Mouse (Mus musculus) limb, embryonic 13.5 days (tissue): ENCODE measurements around the gene Matn1. TPM values are rescaled to one million over a fixed set of nuclear protein-coding genes. Genes with fewer than 3 reads are reported as not detected.

Source experiments
- ATAC-seq: fragments of 200-750 bp; cut with Nextera tagmentation; 2 replicates; pipeline ENCODE4 v1.8.0; 2017; ENCODE audit warnings: low read depth, moderate number of reproducible peaks, moderate TSS enrichment; ENCODE audit not compliant: low FRiP score
- H3K27ac ChIP-seq: fragments of 300-500 bp; sonication (generic); 2 replicates; pipeline ENCODE4 v1.5.1; 2015; ENCODE audit warnings: inconsistent platforms, mild to moderate bottlenecking, moderate library complexity
- H3K27me3 ChIP-seq: fragments of 300-500 bp; sonication (generic); 2 replicates; pipeline ENCODE4 v1.6.1; 2015; ENCODE audit warnings: mild to moderate bottlenecking, inconsistent platforms
- H3K36me3 ChIP-seq: fragments of 300-500 bp; sonication (generic); 2 replicates; pipeline ENCODE4 v1.6.1; 2015; ENCODE audit warnings: inconsistent platforms, mild to moderate bottlenecking, moderate library complexity
- H3K4me1 ChIP-seq: fragments of 300-500 bp; sonication (generic); 2 replicates; pipeline ENCODE4 v1.6.1; 2015; ENCODE audit warnings: inconsistent platforms
- H3K4me2 ChIP-seq: fragments of 300-500 bp; sonication (generic); replicated peaks from 2 replicates; pipeline ENCODE4 v1.6.1; 2015; ENCODE audit warnings: inconsistent platforms, mild to moderate bottlenecking, moderate library complexity
- H3K4me3 ChIP-seq: fragments of 300-500 bp; sonication (generic); 2 replicates; pipeline ENCODE4 v1.5.1; 2015; ENCODE audit warnings: moderate library complexity, mild to moderate bottlenecking, inconsistent platforms
- H3K9ac ChIP-seq: fragments of 300-500 bp; sonication (generic); 2 replicates; pipeline ENCODE4 v1.6.1; 2015; ENCODE audit warnings: mild to moderate bottlenecking, inconsistent platforms
- H3K9me3 ChIP-seq: fragments of 300-500 bp; sonication (generic); 2 replicates; pipeline ENCODE4 v1.6.1; 2016; ENCODE audit warnings: inconsistent platforms
- WGBS: fragments of 180-500 bp; shearing (Covaris S2); methylation state at CpG from one replicate; pipeline ENCODE4 v1.1.7; 2015; 5-methylcytosine and 5-hydroxymethylcytosine counted together
- polyA plus RNA-seq: library from polyadenylated mRNA; unstranded; fragments of >200 nt; fragmentation: Nextera tagmentation; extraction: Ambion mirVana; gene quantifications from 2 replicates; pipeline ENCODE4 v1.2.1, GENCODE M21; 2015

Gene Matn1
- polyA plus RNA-seq, 1 experiment from 2014 or later: 119 TPM

- 69% methylated on average over 9 of the region's 9 CpGs for WGBS
- ATAC-seq: no peak
- H3K27ac ChIP-seq: no peak overlapping the region
These were observed 24.3 kb upstream of the Matn1 start for GRCm38 (mm10) chr4:130919750-130920356.

DNA sequence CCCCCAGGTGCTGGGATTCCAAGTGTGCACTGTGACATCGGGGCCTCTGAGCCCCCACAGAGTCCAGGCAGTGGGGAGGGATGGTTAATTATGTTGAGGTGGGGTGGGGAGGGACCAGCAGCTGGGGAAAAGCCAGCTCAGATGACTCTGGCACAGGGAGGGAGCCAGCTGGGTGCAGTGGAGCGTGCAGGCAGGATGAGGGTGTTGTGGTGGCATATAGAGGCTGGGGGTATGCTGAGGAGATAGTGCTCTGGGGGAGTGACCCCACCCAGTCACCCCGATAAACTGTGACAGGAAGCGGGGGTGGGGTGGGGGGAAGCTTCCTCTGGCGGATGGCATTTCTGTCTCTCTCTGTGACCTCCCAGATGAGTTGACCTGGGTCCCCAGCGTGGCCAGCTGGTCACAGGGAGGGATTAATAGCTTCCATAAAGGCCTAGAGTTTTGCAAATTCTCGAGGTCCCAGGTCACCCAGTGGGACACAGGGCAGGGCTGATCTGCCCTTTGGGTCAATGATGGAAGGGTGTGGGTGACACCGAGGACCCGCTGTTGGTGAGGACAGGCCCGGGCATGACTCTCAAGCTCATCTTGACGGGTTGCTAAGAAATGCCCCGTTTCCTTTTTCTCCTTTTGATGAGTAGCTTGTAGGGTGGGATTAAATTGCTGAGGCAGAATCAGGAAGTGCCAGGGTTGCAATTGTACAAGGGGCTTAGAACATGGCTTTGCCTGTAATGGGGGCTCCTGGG lies 23.1 kb upstream of the Matn1 start:
- no peaks in the 10 kb centered on the region for H3K9me3 ChIP-seq
- no peak overlapping the region for H3K4me2 ChIP-seq
- ATAC-seq: no peak
- no peaks in the 10 kb centered on the region for H3K36me3 ChIP-seq
- peaks cover 8% of the 10 kb centered on the region for H3K4me1 ChIP-seq
- H3K27me3 ChIP-seq: no peaks in the 10 kb centered on the region
- no peak overlapping the region for H3K27ac ChIP-seq
- H3K9ac ChIP-seq: 0 out of 2 replicates have a peak overlapping the region, but pooled peaks have one; percentile 19
- no peak overlapping the region for H3K4me3 ChIP-seq
- WGBS: 45% methylated on average over 12 of the region's 12 CpGs

More at GRCm38 (mm10) chr4:130919750-130920356, 24.3 kb upstream of the Matn1 start:
- no peaks in the 10 kb centered on the region for H3K9me3 ChIP-seq
- H3K9ac ChIP-seq: no peak overlapping the region
- no peak overlapping the region for H3K4me2 ChIP-seq
- H3K4me3 ChIP-seq: no peak overlapping the region
- H3K27me3 ChIP-seq: no peaks in the 10 kb centered on the region
- H3K4me1 ChIP-seq: peaks cover 17% of the 10 kb centered on the region
- H3K36me3 ChIP-seq: no peaks in the 10 kb centered on the region

GRCm38 (mm10) chr4:130921986-130922385 lies 22.2 kb upstream of the Matn1 start:
- 70% methylated on average over 10 of the region's 10 CpGs for WGBS

DNA sequence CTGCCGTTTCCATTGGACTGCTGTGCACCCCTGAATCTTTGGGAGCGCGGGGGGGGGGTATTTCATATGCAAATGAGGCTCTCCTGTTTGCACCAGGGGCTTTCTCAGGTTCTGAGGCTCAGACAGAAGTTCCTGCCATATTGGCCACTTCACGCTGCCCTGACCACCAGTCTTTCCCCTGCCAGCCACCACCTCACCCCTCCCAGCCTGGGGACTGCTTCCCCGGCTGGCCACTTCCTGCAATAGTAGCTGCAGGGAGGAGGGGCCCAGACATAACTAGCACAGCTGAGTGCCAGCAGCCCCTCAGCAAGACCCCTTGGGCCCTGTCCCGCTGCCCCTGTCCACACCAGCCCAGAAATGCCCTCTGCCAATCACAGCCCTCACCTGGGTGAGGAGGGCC lies 17.9 kb upstream of the Matn1 start:
- WGBS: 59% methylated on average over 6 of the region's 6 CpGs
- no peak for ATAC-seq

More at GRCm38 (mm10) chr4:130921986-130922385, 22.2 kb upstream of the Matn1 start:
- H3K27me3 ChIP-seq: no peaks in the 10 kb centered on the region
- H3K9ac ChIP-seq: no peak overlapping the region
- no peak for ATAC-seq
- no peaks in the 10 kb centered on the region for H3K9me3 ChIP-seq
- no peak overlapping the region for H3K4me2 ChIP-seq
- H3K4me1 ChIP-seq: peaks cover 8% of the 10 kb centered on the region
- no peaks in the 10 kb centered on the region for H3K36me3 ChIP-seq
- no peak overlapping the region for H3K4me3 ChIP-seq
- H3K27ac ChIP-seq: no peak overlapping the region

DNA sequence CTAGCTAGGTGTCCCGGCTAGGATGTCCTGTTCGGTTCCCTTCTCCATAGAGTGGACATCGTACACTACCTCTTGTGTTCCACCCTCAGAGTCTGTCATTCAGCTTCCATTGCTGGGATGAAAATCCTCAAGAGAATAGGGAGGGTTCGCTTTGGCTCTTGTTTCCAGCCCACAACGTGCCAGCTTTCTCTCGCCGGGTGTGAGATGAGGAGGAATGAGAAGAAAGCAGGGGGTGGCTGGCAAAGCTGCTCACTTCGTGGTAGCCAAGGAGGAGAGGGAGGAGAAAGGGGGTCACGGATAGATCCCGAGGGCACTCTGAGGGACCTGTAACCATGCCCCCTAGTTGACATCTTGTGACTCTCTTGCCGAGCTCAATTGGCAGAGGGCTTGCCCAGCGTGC lies 16.4 kb upstream of the Matn1 start:
- H3K4me1 ChIP-seq: no peaks in the 10 kb centered on the region
- H3K36me3 ChIP-seq: no peaks in the 10 kb centered on the region
- H3K27ac ChIP-seq: no peak overlapping the region
- 92% methylated on average over 12 of the region's 12 CpGs for WGBS
- no peaks in the 10 kb centered on the region for H3K9me3 ChIP-seq
- no peak overlapping the region for H3K4me2 ChIP-seq
- ATAC-seq: no peak
- no peak overlapping the region for H3K9ac ChIP-seq
- H3K4me3 ChIP-seq: no peak overlapping the region
- no peaks in the 10 kb centered on the region for H3K27me3 ChIP-seq

More for the DNA sequence above, 17.9 kb upstream of the Matn1 start:
- Histone ChIP-seq H3K27ac (no peak overlapping the region), H3K4me2 (no peak overlapping the region), H3K9me3 (no peaks in the 10 kb centered on the region), H3K4me3 (no peak overlapping the region), H3K27me3 (no peaks in the 10 kb centered on the region), H3K36me3 (no peaks in the 10 kb centered on the region), H3K4me1 (no peaks in the 10 kb centered on the region), H3K9ac (no peak overlapping the region)

- WGBS: 40% methylated on average over 14 of the region's 14 CpGs
- Histone ChIP-seq H3K9me3 (no peaks in the 10 kb centered on the region), H3K4me2 (no peak overlapping the region; the same call in 1 of the 2 replicates), H3K36me3 (no peaks in the 10 kb centered on the region), H3K27ac (peak overlapping the region; percentile 55; the same call in 1 of the 2 replicates), H3K4me3 (no peak overlapping the region), H3K27me3 (no peaks in the 10 kb centered on the region), H3K4me1 (peaks cover 42% of the 10 kb centered on the region), H3K9ac (no peak overlapping the region)
- ATAC-seq: no peak
These were observed 1.5 kb upstream of the Matn1 start for GRCm38 (mm10) chr4:130942644-130943043.

DNA sequence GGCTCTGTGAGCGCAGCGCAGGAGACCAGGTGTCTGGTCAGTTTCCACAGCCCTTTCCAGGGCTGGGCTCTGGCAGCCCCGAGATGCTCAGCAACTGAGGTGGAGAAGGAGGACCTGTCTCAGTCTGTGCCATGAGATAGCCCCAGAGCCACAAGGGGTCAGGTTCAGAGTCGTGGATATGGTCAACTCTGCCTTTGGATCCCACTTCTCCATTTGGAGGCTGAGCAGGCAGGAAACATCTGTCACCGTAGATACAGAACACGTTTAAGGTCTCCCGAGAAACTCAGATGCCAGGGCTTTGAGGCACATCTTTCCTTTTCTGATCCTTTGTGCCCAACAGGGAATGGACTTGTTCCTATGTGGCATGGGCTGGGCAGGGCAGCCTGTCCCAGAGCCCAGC lies 594 bp downstream of the Matn1 start:
- Histone ChIP-seq H3K4me1 (peaks cover 27% of the 10 kb centered on the region), H3K27ac (no peak overlapping the region), H3K27me3 (no peaks in the 10 kb centered on the region), H3K4me3 (peak overlapping the region; percentile 23), H3K4me2 (peak overlapping the region; percentile 46), H3K9ac (peak overlapping the region; percentile 40), H3K36me3 (no peaks in the 10 kb centered on the region), H3K9me3 (no peaks in the 10 kb centered on the region)
- WGBS: 75% methylated on average over 7 of the region's 7 CpGs
- ATAC-seq: no peak

DNA sequence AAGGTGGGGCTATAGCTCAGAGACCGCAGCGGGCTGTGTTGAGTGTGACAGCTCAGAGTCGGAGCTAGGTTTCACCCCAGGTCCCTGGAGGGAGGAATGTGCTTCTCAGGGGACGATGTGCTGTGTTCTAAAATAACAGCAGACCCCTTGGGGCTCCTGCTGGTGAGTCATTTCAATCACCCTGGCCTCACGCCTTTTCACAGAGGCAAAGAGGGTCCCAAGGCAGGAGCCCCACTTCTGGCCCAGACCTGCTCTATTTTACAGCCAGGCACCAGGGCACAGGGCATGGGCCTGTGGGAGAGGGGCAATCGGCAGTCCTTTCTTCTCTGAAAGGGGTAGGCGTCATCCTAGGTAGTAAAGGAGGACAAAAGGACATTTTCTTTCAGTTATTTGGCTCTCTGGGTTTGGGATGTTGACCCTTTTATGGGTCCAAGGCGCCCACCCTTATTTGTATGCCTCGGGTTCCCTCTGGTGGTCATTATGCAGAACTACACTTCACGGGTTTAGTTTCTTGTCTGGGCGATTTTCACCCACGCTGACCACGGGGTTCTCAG lies 3.0 kb downstream of the Matn1 start:
- H3K36me3 ChIP-seq: no peaks in the 10 kb centered on the region
- ATAC-seq: no peak
- H3K9ac ChIP-seq: 0 out of 2 replicates have a peak overlapping the region, but pooled peaks have one; percentile 43
- peaks cover 15% of the 10 kb centered on the region for H3K4me1 ChIP-seq
- H3K9me3 ChIP-seq: no peaks in the 10 kb centered on the region
- 23% methylated on average over 13 of the region's 13 CpGs for WGBS
- H3K4me2 ChIP-seq: peak overlapping the region; percentile 46
- H3K27me3 ChIP-seq: 0 out of 2 replicates have a peak, but pooled peaks cover 3% of the 10 kb centered on the region
- no peak overlapping the region for H3K27ac ChIP-seq
- peak overlapping the region; percentile 23 for H3K4me3 ChIP-seq

DNA sequence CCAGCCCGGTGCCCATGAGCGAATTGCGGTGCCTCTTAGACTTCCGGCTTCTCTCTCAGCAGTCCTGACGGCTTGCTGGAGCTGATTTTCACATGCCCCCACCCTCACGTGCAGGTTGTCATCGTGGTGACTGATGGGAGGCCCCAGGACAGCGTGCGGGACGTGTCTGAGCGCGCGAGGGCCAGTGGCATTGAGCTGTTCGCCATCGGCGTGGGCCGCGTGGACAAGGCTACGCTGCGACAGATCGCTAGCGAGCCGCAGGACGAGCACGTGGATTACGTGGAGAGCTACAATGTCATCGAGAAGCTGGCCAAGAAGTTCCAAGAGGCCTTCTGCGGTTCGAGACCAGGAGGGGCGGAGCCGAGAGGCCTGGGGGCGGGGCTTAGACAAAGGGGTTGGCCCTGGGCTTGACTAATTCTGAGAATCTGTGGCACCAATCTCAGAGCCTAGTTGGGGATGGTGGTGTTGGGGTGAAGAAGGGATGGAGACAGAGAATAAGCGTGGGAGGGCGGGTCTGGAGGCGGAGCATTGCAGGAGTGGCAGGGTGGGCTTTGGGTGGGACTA lies 5.7 kb downstream of the Matn1 start:
- Histone ChIP-seq H3K9ac (no peak overlapping the region), H3K4me3 (no peak overlapping the region), H3K4me1 (peaks cover 5% of the 10 kb centered on the region), H3K27ac (no peak overlapping the region), H3K4me2 (no peak overlapping the region), H3K36me3 (no peaks in the 10 kb centered on the region), H3K27me3 (0 out of 2 replicates have a peak, but pooled peaks cover 3% of the 10 kb centered on the region), H3K9me3 (no peaks in the 10 kb centered on the region)
- WGBS: 81% methylated on average over 35 of the region's 35 CpGs
- no peak for ATAC-seq

DNA sequence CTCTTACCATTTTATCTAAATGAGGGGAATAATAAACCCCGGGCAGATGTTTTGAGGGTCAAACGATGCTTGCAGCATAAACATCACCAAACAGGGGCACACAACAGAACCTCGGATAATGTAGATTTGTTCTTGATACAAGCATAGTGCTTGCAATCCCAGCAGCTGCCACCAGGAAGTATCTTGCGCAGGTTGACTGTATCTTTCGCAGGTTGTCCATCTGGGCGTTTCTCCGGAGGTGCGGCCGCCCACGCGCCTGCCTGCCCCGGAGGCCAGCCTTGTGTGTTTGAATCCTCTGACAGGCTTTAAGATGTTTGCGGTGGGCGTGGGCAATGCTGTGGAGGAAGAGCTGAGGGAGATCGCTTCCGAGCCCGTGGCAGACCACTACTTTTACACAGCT lies 8.3 kb downstream of the Matn1 start:
- WGBS: 43% methylated on average over 17 of the region's 17 CpGs
- Histone ChIP-seq H3K27me3 (0 out of 2 replicates have a peak, but pooled peaks cover 5% of the 10 kb centered on the region), H3K9ac (no peak overlapping the region), H3K4me3 (no peak overlapping the region), H3K27ac (no peak overlapping the region), H3K9me3 (no peaks in the 10 kb centered on the region), H3K4me2 (no peak overlapping the region), H3K36me3 (no peaks in the 10 kb centered on the region), H3K4me1 (no peaks in the 10 kb centered on the region)
- no peak for ATAC-seq

- no peak overlapping the region for H3K27ac ChIP-seq
- no peak overlapping the region for H3K4me3 ChIP-seq
- WGBS: 83% methylated on average over 10 of the region's 10 CpGs
- no peaks in the 10 kb centered on the region for H3K9me3 ChIP-seq
- no peak overlapping the region for H3K4me2 ChIP-seq
- H3K9ac ChIP-seq: no peak overlapping the region
- 0 out of 2 replicates have a peak, but pooled peaks cover 12% of the 10 kb centered on the region for H3K27me3 ChIP-seq
- no peak for ATAC-seq
- H3K36me3 ChIP-seq: no peaks in the 10 kb centered on the region
- no peaks in the 10 kb centered on the region for H3K4me1 ChIP-seq
These were observed 13.0 kb downstream of the Matn1 start for GRCm38 (mm10) chr4:130957156-130957555.

DNA sequence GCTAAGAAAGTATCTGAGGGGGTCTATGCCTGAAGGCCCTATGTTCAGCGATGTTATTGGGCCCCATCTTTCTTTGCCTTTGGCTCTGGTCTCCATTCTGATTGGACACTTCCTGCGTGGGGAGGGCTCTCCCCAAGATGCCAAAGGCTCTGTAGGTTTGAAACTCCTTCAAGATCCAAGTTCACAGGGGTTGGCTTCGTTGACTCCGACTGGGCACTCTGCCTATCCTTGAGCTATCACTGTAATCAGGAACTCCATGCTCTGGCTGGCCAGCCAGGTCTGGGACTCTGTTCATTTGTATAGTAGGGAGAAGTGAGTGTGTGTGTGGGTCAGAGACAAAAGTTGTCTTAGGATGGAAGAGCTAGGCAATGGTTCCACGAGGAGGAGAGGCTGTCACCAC lies 14.6 kb downstream of the Matn1 start:
- no peaks in the 10 kb centered on the region for H3K36me3 ChIP-seq
- 69% methylated on average over 5 of the region's 5 CpGs for WGBS
- H3K27ac ChIP-seq: no peak overlapping the region
- no peak overlapping the region for H3K9ac ChIP-seq
- no peak overlapping the region for H3K4me2 ChIP-seq
- 0 out of 2 replicates have a peak, but pooled peaks cover 12% of the 10 kb centered on the region for H3K27me3 ChIP-seq
- ATAC-seq: no peak
- H3K9me3 ChIP-seq: no peaks in the 10 kb centered on the region
- no peak overlapping the region for H3K4me3 ChIP-seq
- no peaks in the 10 kb centered on the region for H3K4me1 ChIP-seq
